Mouse (Mus musculus) stomach, postnatal 0 days (tissue): ENCODE measurements around the gene Ddr2.

Source experiments
- CTCF ChIP-seq: IDR thresholded peaks from 2 replicates; pipeline ENCODE4 v1.5.1; 2016; ENCODE audit warnings: antibody characterized with exemption, low read depth, mild to moderate bottlenecking, moderate library complexity
- EP300 ChIP-seq: optimal IDR thresholded peaks from 2 replicates; pipeline ENCODE3; 2016; ENCODE audit warnings: antibody characterized with exemption

GRCm38 (mm10) chr1:170145606-170146005 is 35.0 kb upstream of the Ddr2 start:
- TF ChIP-seq CTCF (no peak), EP300 (no peak)
